ENCODE assay signal across 10 mouse cellular contexts in the genomic region with DNA sequence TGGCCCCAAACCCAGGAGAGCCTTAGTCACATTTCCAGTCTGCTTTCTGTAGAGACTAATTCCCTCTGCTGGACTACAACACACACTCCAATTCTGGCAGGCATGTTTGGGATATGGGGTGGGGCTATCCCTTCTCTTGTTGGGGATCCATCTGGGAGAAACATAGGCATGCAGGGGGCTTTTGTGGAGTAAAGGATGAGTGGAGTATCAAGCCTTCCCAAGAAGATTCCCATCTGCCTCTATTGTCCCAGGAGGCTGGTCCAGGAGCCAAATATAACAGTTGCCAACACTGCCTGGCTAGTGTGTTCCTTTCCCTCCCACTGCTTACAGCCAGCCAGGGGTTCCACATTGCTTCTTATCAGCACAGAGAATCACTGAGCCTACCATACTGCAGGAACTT. TPM values are rescaled to one million over a fixed set of nuclear protein-coding genes. Genes with fewer than 3 reads are reported as not detected.
DNase-seq lines count a peak whose midpoint lies in the region; ATAC-seq and TF ChIP-seq lines count a peak whose summit lies in the region.
"Had no signal": no experiment of that assay in that cellular context is flagged by ENCODE, and none has a peak within 500 bp of the region (broad histone marks: within the 10 kb centered on the region; RNA-seq: fewer than 3 reads in every experiment).

No protein-coding gene starts in this region.

- no peaks in the 10 kb centered on the region for H3K36me3 ChIP-seq in forebrain, embryonic 16.5 days (ENCODE audit: control insufficient read depth, insufficient read depth)
- H3K36me3 ChIP-seq in forebrain, embryonic 12.5 days (replicated peaks) = no peaks in the 10 kb centered on the region
- H3K36me3 ChIP-seq: heart, embryonic 15.5 days; limb, embryonic 12.5 days had no signal

- H3K27me3 ChIP-seq in forebrain, embryonic 16.5 days (replicated peaks; ENCODE audit: control insufficient read depth, insufficient read depth, low read length) = no peaks in the 10 kb centered on the region
- H3K27me3 ChIP-seq in forebrain, embryonic 12.5 days = no peaks in the 10 kb centered on the region
- H3K27me3 ChIP-seq: heart, embryonic 15.5 days had no signal

- no peak overlapping the region for H3K27ac ChIP-seq in forebrain, embryonic 16.5 days (ENCODE audit: low read length)
- no peak overlapping the region for H3K27ac ChIP-seq in forebrain, embryonic 12.5 days
- H3K27ac ChIP-seq in layer of hippocampus, adult 2 months = 0 out of 2 replicates have a peak overlapping the region, but pooled peaks have one; percentile 18
- H3K27ac ChIP-seq: heart, embryonic 15.5 days; limb, embryonic 12.5 days had no signal

- intact Hi-C loops in gastrocnemius, postnatal 36 days (cut with DNase I) = loop anchor here (2.0 to 10.0 kb wide), 2 partner anchors 95 to 267 kb away; no protein-coding TSS in a partner anchor

- TF ChIP-seq CTCF in layer of hippocampus, adult 2 months (conservative IDR thresholded peaks at IDR 0.05) = no peak

- H3K4me3 ChIP-seq in forebrain, embryonic 16.5 days (replicated peaks; ENCODE audit: low read length) = no peak overlapping the region
- no peak overlapping the region for H3K4me3 ChIP-seq in forebrain, embryonic 12.5 days (replicated peaks)
- H3K4me3 ChIP-seq in layer of hippocampus, adult 2 months = no peak overlapping the region

- H3K4me1 ChIP-seq in forebrain, embryonic 16.5 days (replicated peaks; ENCODE audit: control insufficient read depth, insufficient read depth, low read length) = no peaks in the 10 kb centered on the region
- no peaks in the 10 kb centered on the region for H3K4me1 ChIP-seq in forebrain, embryonic 12.5 days
- H3K4me1 ChIP-seq: heart, embryonic 15.5 days; limb, embryonic 12.5 days had no signal

- peak; percentile 24; the same call in 1 of the 2 replicates for ATAC-seq in forebrain, embryonic 16.5 days
- no peak for ATAC-seq in forebrain, embryonic 12.5 days (ENCODE audit: low FRiP score)

- peak in 1 of 2 experiments; percentile 16 for DNase-seq in layer of hippocampus, adult 2 months (ENCODE audit: low spot score in 2 of 2)
- DNase-seq in layer of hippocampus, postnatal 25 days (ENCODE audit: extremely low spot score in 1 of 2, low spot score in 1 of 2) = no peak
- peak; percentile 76 for DNase-seq in NIH3T3 (ENCODE audit: low read depth)
- DNase-seq in gastrocnemius, postnatal 36 days = peak; percentile 47 to 64
- no peak for DNase-seq in cerebellum, adult 9-11 months

- no peak overlapping the region for H3K4me2 ChIP-seq in forebrain, embryonic 16.5 days (ENCODE audit: low read length)
- H3K4me2 ChIP-seq in forebrain, embryonic 12.5 days = no peak overlapping the region

- no peaks in the 10 kb centered on the region for H3K9me3 ChIP-seq in forebrain, embryonic 16.5 days (ENCODE audit: control insufficient read depth, low read length)
- H3K9me3 ChIP-seq in forebrain, embryonic 12.5 days = no peaks in the 10 kb centered on the region
- H3K9me3 ChIP-seq: heart, embryonic 15.5 days; limb, embryonic 12.5 days had no signal

- H3K9ac ChIP-seq in forebrain, embryonic 16.5 days (replicated peaks; ENCODE audit: low read depth, low read length) = no peak overlapping the region
- no peak overlapping the region for H3K9ac ChIP-seq in forebrain, embryonic 12.5 days
- H3K9ac ChIP-seq: heart, embryonic 15.5 days; limb, embryonic 12.5 days had no signal

RNA-seq across cellular contexts. Expression of gene Clec3b, which starts 7.0 kb away (rescaled TPM):
- polyA plus RNA-seq in forebrain, embryonic 16.5 days (2015; fragmentation: Nextera tagmentation; extraction: Ambion mirVana) = 0.35 and 0.76 TPM in 2 replicates
- 0.32 TPM in 1 of 2 replicates, not detected in the other for polyA plus RNA-seq in forebrain, embryonic 12.5 days (2016; fragmentation: Nextera tagmentation; extraction: Ambion mirVana)
- 1 to 10 TPM; 2.2 to 4.3 TPM for total RNA-seq in layer of hippocampus, adult 2 months (2021)
- 1 to 10 TPM; 3.1 to 3.9 TPM for total RNA-seq in layer of hippocampus, postnatal 25 days (2021)
- total RNA-seq in gastrocnemius, postnatal 36 days (2021) = 10 to 100 TPM; 36.8 to 42.0 TPM
- total RNA-seq: megakaryocyte, adult 5-6 weeks had no signal
- polyA plus RNA-seq: limb, embryonic 12.5 days had no signal

RNA-seq across cellular contexts. Expression of gene Exosc7, which starts 44.7 kb away (rescaled TPM):
- 95.7 and 97.8 TPM in 2 replicates for polyA plus RNA-seq in forebrain, embryonic 16.5 days (2015; fragmentation: Nextera tagmentation; extraction: Ambion mirVana)
- 111 and 116 TPM in 2 replicates for polyA plus RNA-seq in forebrain, embryonic 12.5 days (2016; fragmentation: Nextera tagmentation; extraction: Ambion mirVana)
- 10 to 100 TPM; 40.1 to 40.9 TPM for total RNA-seq in layer of hippocampus, adult 2 months (2021)
- 10 to 100 TPM; 40.0 to 42.9 TPM for total RNA-seq in layer of hippocampus, postnatal 25 days (2021)
- 10 to 100 TPM; 16.6 to 19.7 TPM for total RNA-seq in gastrocnemius, postnatal 36 days (2021)

RNA-seq across cellular contexts. Expression of gene Zdhhc3, which starts 44.7 kb away (rescaled TPM):
- polyA plus RNA-seq in forebrain, embryonic 16.5 days (2015; fragmentation: Nextera tagmentation; extraction: Ambion mirVana) = 82.1 and 90.0 TPM in 2 replicates
- 82.2 and 83.4 TPM in 2 replicates for polyA plus RNA-seq in forebrain, embryonic 12.5 days (2016; fragmentation: Nextera tagmentation; extraction: Ambion mirVana)
- 10 to 100 TPM; 57.5 to 61.9 TPM for total RNA-seq in layer of hippocampus, adult 2 months (2021)
- total RNA-seq in layer of hippocampus, postnatal 25 days (2021) = 10 to 100 TPM; 61.9 to 64.1 TPM
- 10 to 100 TPM; 47.5 to 56.3 TPM for total RNA-seq in gastrocnemius, postnatal 36 days (2021)

RNA-seq across cellular contexts. Expression of gene Cdcp1, which starts 58.1 kb away (rescaled TPM):
- 0.14 TPM in 2 replicates for polyA plus RNA-seq in forebrain, embryonic 16.5 days (2015; fragmentation: Nextera tagmentation; extraction: Ambion mirVana)
- polyA plus RNA-seq in forebrain, embryonic 12.5 days (2016; fragmentation: Nextera tagmentation; extraction: Ambion mirVana) = 0.73 and 0.77 TPM in 2 replicates
- under 1 TPM in 1 of 2 experiments, not detected in 1; 0.08 TPM for total RNA-seq in layer of hippocampus, adult 2 months (2021)
- not detected for total RNA-seq in layer of hippocampus, postnatal 25 days (2021)
- total RNA-seq in gastrocnemius, postnatal 36 days (2021) = under 1 TPM in 1 of 2 experiments, not detected in 1; 0.10 TPM
- total RNA-seq: megakaryocyte, adult 5-6 weeks had no signal

Comparison
In these comparisons a context has a peak if more than half of its experiments do, and no peak if none do; other contexts are left out.
1. DNase-seq: peak in NIH3T3 (single experiment) and gastrocnemius, postnatal 36 days (2 of 2); none in layer of hippocampus, postnatal 25 days (0 of 2) and cerebellum, adult 9-11 months (single experiment).
2. RNA of gene Clec3b, which starts 7.0 kb away (total RNA-seq): 36.8 to 42.0 TPM in gastrocnemius, postnatal 36 days; 2.2 to 4.3 TPM in layer of hippocampus, adult 2 months and 3.1 to 3.9 TPM in layer of hippocampus, postnatal 25 days; every median in the first group is over 4 times any median in the second.